Comparison of ENCODE assay signal across 17 mouse cellular contexts in the genomic region with DNA sequence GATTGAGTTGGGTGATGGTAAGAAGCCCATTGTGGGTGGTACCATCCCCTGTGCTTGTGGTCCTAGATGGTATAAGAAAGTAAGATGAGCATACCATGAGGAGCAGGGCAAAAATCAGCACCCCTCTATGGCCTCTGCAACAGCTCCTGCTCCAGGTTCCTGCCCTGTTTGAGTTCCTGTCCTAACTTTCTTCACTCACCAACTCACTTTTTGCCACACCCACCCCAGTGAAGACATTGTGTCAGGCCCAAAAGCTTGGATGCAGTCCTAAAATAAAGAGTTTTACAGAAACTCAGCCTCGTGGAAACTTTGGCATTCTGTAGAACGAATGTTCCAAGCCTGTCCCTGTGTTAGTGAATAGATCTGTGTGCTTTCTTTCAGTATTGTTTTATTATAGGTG. TPM values are rescaled to one million over a fixed set of nuclear protein-coding genes. Genes with fewer than 3 reads are reported as not detected.
A peak's percentile ranks its signal among the peaks of the same experiment; 100 is the strongest.
DNase-seq lines count a peak whose midpoint lies in the region.
"Had no signal": no experiment of that assay in that cellular context is flagged by ENCODE, and none has a peak within 500 bp of the region (broad histone marks: within the 10 kb centered on the region; RNA-seq: fewer than 3 reads in every experiment).

No protein-coding gene starts in this region.

- DNase-seq in heart, adult 11 months: peak; percentile 79
- no peak for DNase-seq in heart, adult 8-10 months (ENCODE audit: low spot score)
- peak; percentile 55 for DNase-seq in R1 (ENCODE audit: low read depth, low spot score)
- DNase-seq in T-cell, adult 2 months (ENCODE audit: low spot score): no peak
- DNase-seq: adrenal gland, adult 2 months; adrenal gland, adult 8-10 months; adrenal gland, postnatal 10 days; adrenal gland, postnatal 14 days; adrenal gland, postnatal 25 days; adrenal gland, postnatal 36 days; B cell, adult 2 months; cerebellum, adult 11 months; cerebellum, adult 11-12 months; cerebellum, adult 18-20 months; cerebellum, adult 2 months; cerebellum, adult 8-10 months had no signal

RNA-seq across cellular contexts. Expression of a gene that starts 36.1 kb away (rescaled TPM):
- total RNA-seq in heart, adult 8-10 months (2022): 1 to 10 TPM; 2.6 to 5.2 (median 3.2) TPM
- total RNA-seq: CH12.LX had no signal

Comparison
In these comparisons a context has a peak if more than half of its experiments do, and no peak if none do; other contexts are left out.
1. DNase-seq: peak in heart, adult 11 months (single experiment) and R1 (single experiment); none in heart, adult 8-10 months (single experiment) and T-cell, adult 2 months (single experiment).